Mouse (Mus musculus): ENCODE measurements around the gene Pip4k2b. TPM values are rescaled to one million over a fixed set of nuclear protein-coding genes. Genes with fewer than 3 reads are reported as not detected.
"Not testable (repeated sequence)": the region's sequence is repeated elsewhere in the genome, so short reads cannot be mapped to it uniquely, and the experiment has no call there.

Pip4k2b gene
- polyA plus RNA-seq, 1 experiment: 28.3 TPM

DNA sequence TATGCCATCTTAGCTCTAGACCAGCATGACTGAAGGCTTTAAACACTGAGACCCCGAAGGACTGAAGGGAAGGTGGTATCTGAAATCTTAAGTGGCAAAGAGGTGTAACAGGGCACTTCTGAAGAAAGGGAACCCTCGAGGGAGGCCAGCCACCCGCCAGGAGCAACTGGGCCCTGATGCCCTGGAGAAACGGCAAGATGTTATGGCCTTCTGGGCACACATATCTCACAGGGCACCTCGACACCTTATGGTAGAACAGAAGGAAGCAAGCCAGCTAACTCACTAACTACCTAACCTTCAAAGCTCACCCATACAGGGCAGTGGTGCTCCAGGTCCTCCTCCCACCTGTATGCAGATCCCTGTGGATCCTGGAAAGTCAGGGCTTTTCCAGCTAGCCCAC is 2.3 kb downstream of the Pip4k2b start:
- H3K27me3 ChIP-seq (ENCODE audit: control insufficient read depth, insufficient read depth, insufficient read length): no peaks in the 10 kb centered on the region
- peaks cover 74% of the 10 kb centered on the region for H3K79me2 ChIP-seq (ENCODE audit: control insufficient read depth, insufficient read depth)
- H3K79me3 ChIP-seq (ENCODE audit: low read depth): peaks cover 59% of the 10 kb centered on the region
- H3K4me3 ChIP-seq (ENCODE audit: insufficient read depth, poor library complexity, severe bottlenecking): no peak overlapping the region
- TF ChIP-seq FOSL1 (IDR thresholded peaks at IDR 0.05; ENCODE audit: insufficient read depth, low read length, poor library complexity, severe bottlenecking): no peak
- H3K36me3 ChIP-seq (ENCODE audit: control insufficient read depth, insufficient read depth): peaks cover 14% of the 10 kb centered on the region
- no peak overlapping the region for H3ac ChIP-seq (ENCODE audit: control insufficient read depth, insufficient read length, low read depth)

DNA sequence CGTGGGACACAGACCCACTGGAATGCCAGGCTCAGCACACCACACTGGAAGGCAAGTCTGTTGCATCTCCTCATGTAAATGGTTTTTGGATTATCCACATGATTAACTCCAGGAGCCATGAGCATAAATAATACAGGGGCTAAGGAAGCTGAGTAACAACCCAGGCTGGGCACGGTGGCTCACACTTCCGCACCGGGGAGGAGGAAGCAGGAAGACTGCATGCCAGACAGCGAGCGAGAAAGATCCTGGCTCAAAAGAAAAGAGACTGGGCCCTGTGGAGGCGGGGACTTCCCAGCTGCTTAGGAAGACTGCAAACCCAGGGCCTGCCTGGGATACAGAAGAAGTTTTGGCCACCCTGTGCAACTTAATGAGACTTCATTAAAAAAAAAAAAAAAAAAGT is 4.3 kb downstream of the Pip4k2b start:
- H3K27me3 ChIP-seq (ENCODE audit: control insufficient read depth, insufficient read depth, insufficient read length): no peaks in the 10 kb centered on the region
- H3K4me3 ChIP-seq (ENCODE audit: insufficient read depth, poor library complexity, severe bottlenecking): no peak overlapping the region
- TF ChIP-seq MYOG (IDR thresholded peaks at IDR 0.05; ENCODE audit: control insufficient read depth, extremely low read depth, insufficient read length): no peak
- no peak for TF ChIP-seq CEBPB (IDR thresholded peaks at IDR 0.05; ENCODE audit: low read depth)
- no peak for TF ChIP-seq MAX (IDR thresholded peaks at IDR 0.05)
- no peak for TF ChIP-seq CTCF (IDR thresholded peaks at IDR 0.05; ENCODE audit: control insufficient read depth, insufficient read depth, insufficient read length)
- peaks cover 3% of the 10 kb centered on the region for H3K36me3 ChIP-seq (ENCODE audit: control insufficient read depth, insufficient read depth)
- H3ac ChIP-seq (ENCODE audit: control insufficient read depth, insufficient read length, low read depth): no peak overlapping the region
- H3K79me2 ChIP-seq (ENCODE audit: control insufficient read depth, insufficient read depth): peaks cover 93% of the 10 kb centered on the region
- H3K79me3 ChIP-seq (ENCODE audit: low read depth): peaks cover 71% of the 10 kb centered on the region

DNA sequence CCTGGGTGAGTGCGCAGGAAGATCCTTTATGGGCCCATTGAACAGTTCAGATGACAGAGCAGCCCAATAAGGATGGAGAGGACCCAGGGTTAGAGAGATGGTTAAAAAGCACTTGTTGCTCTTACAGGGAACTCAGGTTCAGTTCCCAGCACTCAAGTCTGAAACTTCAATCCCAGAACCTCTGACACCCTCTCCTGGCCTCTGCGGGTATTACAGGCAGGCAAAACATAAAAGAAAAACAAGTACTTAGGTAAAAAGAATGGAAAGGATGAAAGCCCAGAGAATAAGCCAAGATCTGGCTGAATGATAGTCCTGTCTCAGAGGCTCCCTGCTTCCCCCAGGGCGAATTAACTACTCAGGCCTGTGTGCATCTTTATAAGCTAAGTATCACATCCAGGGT is 5.3 kb downstream of the Pip4k2b start:
- Histone ChIP-seq H3K79me2 (ENCODE audit: control insufficient read depth, insufficient read depth) (peaks cover 99% of the 10 kb centered on the region), H3K79me3 (ENCODE audit: low read depth) (peaks cover 75% of the 10 kb centered on the region), H3ac (ENCODE audit: control insufficient read depth, insufficient read length, low read depth) (no peak overlapping the region), H3K4me3 (ENCODE audit: insufficient read depth, poor library complexity, severe bottlenecking) (no peak overlapping the region), H3K36me3 (ENCODE audit: control insufficient read depth, insufficient read depth) (peaks cover 3% of the 10 kb centered on the region), H3K27me3 (ENCODE audit: control insufficient read depth, insufficient read depth, insufficient read length) (no peaks in the 10 kb centered on the region)
- TF ChIP-seq CEBPB (IDR thresholded peaks at IDR 0.05; ENCODE audit: low read depth): no peak

GRCm38 (mm10) chr11:97738703-97739102 is 5.8 kb downstream of the Pip4k2b start:
- Histone ChIP-seq H3K4me3 (ENCODE audit: insufficient read depth, poor library complexity, severe bottlenecking) (no peak overlapping the region), H3K36me3 (ENCODE audit: control insufficient read depth, insufficient read depth) (peaks cover 3% of the 10 kb centered on the region), H3K27me3 (ENCODE audit: control insufficient read depth, insufficient read depth, insufficient read length) (no peaks in the 10 kb centered on the region), H3ac (ENCODE audit: control insufficient read depth, insufficient read length, low read depth) (no peak overlapping the region), H3K79me2 (ENCODE audit: control insufficient read depth, insufficient read depth) (peaks cover 99% of the 10 kb centered on the region), H3K79me3 (ENCODE audit: low read depth) (peaks cover 72% of the 10 kb centered on the region)
- TF ChIP-seq MYOD1 (IDR thresholded peaks at IDR 0.05; ENCODE audit: control insufficient read depth, insufficient read length, low read depth): no peak

- H3ac ChIP-seq (ENCODE audit: control insufficient read depth, insufficient read length, low read depth): no peak overlapping the region
- peaks cover 6% of the 10 kb centered on the region for H3K36me3 ChIP-seq (ENCODE audit: control insufficient read depth, insufficient read depth)
- TF ChIP-seq USF1 (IDR thresholded peaks at IDR 0.05; ENCODE audit: low read depth) (no peak), CTCF (IDR thresholded peaks at IDR 0.05; ENCODE audit: control insufficient read depth, insufficient read depth, insufficient read length) (no peak), MYOD1 (IDR thresholded peaks at IDR 0.05; ENCODE audit: control insufficient read depth, insufficient read length, low read depth) (no peak), FOSL1 (IDR thresholded peaks at IDR 0.05; ENCODE audit: insufficient read depth, low read length, poor library complexity, severe bottlenecking) (no peak), MYOG (IDR thresholded peaks at IDR 0.05; ENCODE audit: control insufficient read depth, extremely low read depth, insufficient read length) (no peak), CEBPB (IDR thresholded peaks at IDR 0.05; ENCODE audit: low read depth) (no peak), MAX (IDR thresholded peaks at IDR 0.05) (no peak)
- peaks cover 99% of the 10 kb centered on the region for H3K79me2 ChIP-seq (ENCODE audit: control insufficient read depth, insufficient read depth)
- H3K79me3 ChIP-seq (ENCODE audit: low read depth): peaks cover 64% of the 10 kb centered on the region
- no peaks in the 10 kb centered on the region for H3K27me3 ChIP-seq (ENCODE audit: control insufficient read depth, insufficient read depth, insufficient read length)
- no peak overlapping the region for H3K4me3 ChIP-seq (ENCODE audit: insufficient read depth, poor library complexity, severe bottlenecking)
Measured at GRCm38 (mm10) chr11:97737600-97737999, 6.9 kb downstream of the Pip4k2b start.

GRCm38 (mm10) chr11:97736645-97737044 is 7.9 kb downstream of the Pip4k2b start:
- Histone ChIP-seq H3K79me2 (ENCODE audit: control insufficient read depth, insufficient read depth) (peaks cover 99% of the 10 kb centered on the region), H3K4me3 (ENCODE audit: insufficient read depth, poor library complexity, severe bottlenecking) (no peak overlapping the region), H3K79me3 (ENCODE audit: low read depth) (peaks cover 58% of the 10 kb centered on the region), H3K27me3 (ENCODE audit: control insufficient read depth, insufficient read depth, insufficient read length) (no peaks in the 10 kb centered on the region), H3ac (ENCODE audit: control insufficient read depth, insufficient read length, low read depth) (no peak overlapping the region), H3K36me3 (ENCODE audit: control insufficient read depth, insufficient read depth) (peaks cover 15% of the 10 kb centered on the region)
- TF ChIP-seq MYOD1 (IDR thresholded peaks at IDR 0.05; ENCODE audit: control insufficient read depth, insufficient read length, low read depth): peak; percentile 79
- no peak for TF ChIP-seq FOSL1 (IDR thresholded peaks at IDR 0.05; ENCODE audit: insufficient read depth, low read length, poor library complexity, severe bottlenecking)

DNA sequence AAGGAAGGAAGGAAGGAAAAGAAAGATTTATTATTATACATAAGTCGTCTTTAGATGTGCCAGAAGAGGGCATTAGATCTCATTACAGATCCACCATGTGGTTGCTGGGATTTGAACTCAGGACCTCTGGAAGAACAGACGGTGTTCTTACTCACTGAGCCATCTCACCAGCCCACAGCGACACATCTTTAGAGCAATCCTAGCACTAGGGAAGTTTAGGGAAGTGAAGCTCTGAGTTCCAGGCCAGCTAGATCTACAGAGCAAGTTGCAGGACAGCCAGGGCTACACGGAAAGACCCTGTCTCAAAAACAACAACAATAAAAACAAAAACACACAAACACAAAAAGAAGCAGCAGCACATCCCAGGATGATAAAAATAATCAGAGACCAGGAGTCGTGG is 9.7 kb downstream of the Pip4k2b start:
- not testable (repeated sequence) for H3ac ChIP-seq (ENCODE audit: control insufficient read depth, insufficient read length, low read depth); H3K4me3 ChIP-seq (ENCODE audit: insufficient read depth, poor library complexity, severe bottlenecking); H3K27me3 ChIP-seq (ENCODE audit: control insufficient read depth, insufficient read depth, insufficient read length)
- peaks cover 81% of the 10 kb centered on the region for H3K79me2 ChIP-seq (ENCODE audit: control insufficient read depth, insufficient read depth)
- H3K79me3 ChIP-seq (ENCODE audit: low read depth): peaks cover 40% of the 10 kb centered on the region
- peaks cover 20% of the 10 kb centered on the region for H3K36me3 ChIP-seq (ENCODE audit: control insufficient read depth, insufficient read depth)

Data from C2C12 (cell line).